Mouse (Mus musculus): ENCODE measurements around the gene Dennd4a. TPM values are rescaled to one million over a fixed set of nuclear protein-coding genes. Genes with fewer than 3 reads are reported as not detected.

Gene Dennd4a
- total RNA-seq, 2 experiments from 2014 or later, result 1.6 to 2.5 TPM

DNA sequence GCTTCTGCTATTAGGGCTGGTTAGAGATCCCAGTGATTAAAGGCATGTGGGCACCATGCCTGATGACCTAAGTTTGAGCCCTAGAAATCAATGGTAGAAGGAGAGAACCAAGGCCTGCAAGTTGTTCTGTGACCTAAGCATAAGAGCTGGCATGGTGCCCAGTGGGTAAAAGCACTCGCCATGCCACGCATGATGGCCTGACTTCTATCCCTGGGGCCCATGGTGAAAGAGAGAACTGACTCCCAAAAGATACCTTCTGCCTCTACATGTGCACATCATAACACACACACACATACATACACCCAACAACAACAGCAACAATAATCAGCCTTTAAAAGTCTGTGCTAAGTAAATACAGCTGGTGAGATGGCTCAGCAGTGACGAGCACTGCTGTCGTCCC, 102.3 kb downstream of the Dennd4a start:
- DNase-seq (ENCODE audit: low spot score), result no peak

DNA sequence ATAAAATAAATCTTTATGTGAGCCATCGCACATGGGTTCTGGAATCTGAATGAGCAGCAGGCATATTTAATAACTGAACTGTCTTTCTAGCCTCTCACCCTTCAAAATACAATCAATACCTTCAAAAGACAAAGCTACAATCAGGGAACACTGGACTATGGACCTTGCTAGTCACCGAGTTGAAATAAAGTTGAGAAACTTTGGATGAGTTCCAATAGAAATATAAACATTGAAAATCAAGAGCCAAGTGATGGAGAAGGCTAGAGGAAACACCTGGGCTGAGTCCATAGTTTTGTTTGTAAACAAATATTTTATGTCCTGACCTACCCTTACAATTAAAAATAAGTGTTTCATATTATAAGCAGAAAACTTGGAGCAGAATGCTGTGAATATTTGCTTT, 102.8 kb downstream of the Dennd4a start:
- no peak for DNase-seq (ENCODE audit: low spot score)

DNA sequence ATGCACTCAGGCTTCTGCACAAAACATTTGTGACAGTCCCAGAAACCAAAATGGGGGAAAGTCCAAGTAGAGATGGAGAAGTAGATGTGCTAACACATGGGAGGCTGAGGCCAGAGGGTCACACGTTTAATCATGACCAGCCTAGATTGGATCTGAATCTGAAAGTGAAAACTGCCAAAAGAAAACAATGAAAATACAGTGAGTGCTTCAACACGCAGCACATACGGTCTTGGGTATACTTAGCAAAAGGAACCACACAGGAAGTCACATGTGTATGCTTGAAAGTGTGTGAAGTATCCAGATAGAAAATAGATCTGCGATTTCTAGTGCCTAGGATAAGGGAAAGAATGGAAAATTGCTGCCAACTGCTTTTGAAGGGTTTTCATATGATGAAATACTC, 103.5 kb downstream of the Dennd4a start:
- DNase-seq (ENCODE audit: low spot score), result no peak

DNA sequence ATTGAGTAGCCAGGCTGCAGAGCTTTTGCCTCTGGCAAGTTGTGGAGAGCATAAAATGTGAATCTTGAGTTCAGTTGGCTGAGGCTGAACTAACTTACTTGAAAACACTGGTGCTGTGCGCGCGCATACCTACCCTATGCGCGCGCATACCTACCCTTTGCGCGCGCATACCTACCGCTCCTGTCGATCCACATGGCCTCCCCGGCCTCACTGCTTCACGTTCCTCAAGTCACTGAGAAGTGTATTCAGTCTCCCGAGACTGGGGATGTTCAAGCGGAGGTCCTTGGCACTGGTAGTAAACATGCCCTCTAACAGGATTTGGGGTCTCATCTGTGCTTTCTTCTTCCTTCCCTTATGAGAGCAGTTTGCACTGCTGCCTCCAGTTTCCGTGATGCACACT, 107.4 kb downstream of the Dennd4a start:
- DNase-seq (ENCODE audit: low spot score), result no peak

DNA sequence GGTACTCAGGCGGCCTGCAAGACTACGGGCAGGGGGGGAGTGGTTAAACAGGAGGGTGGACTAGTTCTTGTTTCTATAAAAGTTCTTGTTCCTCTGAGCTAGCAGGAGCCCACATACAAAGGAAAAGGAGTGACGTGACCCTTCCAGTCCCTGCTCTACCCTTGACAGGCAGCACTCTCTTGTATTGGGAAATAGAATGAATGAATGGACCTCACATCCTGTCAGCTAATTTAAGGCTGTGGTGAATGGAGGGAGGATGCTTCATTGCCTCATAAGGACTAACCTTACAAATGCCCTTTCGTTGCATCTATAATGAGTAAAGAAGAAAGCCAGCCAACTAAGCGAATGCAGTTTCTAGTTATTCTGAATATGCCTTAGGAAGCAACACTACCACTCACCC, 114.6 kb downstream of the Dennd4a start:
- DNase-seq (ENCODE audit: low spot score), result no peak

DNA sequence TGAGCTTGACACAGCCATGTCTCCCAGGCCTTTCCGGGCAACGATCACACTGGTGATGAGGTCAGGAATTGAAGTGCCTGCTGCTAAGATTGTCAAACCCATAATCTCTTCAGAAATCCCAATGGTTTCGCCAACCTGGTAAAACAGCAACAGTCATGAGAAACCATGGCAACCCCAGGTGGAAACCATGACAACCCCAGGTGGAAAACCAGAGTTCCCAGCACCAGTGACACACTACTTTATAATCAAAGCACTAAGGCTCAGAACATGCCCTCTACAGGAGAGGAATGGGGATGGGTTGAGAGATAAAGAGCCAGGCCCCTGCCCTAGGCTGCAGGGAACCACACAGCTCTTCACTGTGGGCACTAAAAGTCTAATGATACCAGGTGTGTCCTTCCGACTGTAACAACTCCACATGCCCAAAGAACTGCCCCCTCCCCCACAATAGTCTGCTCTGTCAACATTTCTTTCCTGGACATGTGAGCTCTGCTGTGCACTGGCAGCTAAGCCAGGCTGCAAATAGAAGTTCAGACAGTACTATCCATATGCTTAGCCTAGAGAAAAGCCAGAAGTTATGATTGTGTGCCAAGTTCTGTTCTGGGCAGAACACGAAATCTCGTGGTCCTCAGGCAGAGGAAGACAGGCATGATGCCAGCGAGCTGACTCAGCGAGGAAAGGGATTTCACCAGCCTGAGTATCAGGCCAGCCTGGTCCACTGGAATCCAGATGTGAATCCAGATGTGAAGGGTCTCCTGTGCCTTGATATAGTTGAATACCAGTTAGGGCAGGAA, 115.3 kb downstream of the Dennd4a start:
- DNase-seq (ENCODE audit: low spot score), result peak; percentile 30

DNA sequence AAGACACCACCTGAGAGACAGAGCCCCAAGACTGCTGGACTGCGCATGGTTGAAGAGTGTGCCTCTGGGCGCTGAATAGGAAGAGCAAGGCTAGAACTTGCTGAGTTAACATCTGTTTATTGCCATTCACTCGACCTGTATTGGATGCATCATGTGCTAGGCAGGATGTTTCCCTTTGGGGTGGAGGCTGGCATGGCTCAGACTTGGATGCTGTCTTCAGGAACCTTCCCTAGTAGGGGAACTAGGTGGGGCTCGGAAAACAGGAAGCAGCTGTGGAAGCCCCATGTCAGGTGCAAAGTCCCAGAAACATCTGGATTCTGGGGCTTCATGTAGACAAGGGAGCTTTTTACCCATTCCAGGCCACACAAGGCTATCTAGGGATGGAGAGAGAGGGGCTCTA, 119.1 kb downstream of the Dennd4a start:
- DNase-seq (ENCODE audit: low spot score), result no peak

DNA sequence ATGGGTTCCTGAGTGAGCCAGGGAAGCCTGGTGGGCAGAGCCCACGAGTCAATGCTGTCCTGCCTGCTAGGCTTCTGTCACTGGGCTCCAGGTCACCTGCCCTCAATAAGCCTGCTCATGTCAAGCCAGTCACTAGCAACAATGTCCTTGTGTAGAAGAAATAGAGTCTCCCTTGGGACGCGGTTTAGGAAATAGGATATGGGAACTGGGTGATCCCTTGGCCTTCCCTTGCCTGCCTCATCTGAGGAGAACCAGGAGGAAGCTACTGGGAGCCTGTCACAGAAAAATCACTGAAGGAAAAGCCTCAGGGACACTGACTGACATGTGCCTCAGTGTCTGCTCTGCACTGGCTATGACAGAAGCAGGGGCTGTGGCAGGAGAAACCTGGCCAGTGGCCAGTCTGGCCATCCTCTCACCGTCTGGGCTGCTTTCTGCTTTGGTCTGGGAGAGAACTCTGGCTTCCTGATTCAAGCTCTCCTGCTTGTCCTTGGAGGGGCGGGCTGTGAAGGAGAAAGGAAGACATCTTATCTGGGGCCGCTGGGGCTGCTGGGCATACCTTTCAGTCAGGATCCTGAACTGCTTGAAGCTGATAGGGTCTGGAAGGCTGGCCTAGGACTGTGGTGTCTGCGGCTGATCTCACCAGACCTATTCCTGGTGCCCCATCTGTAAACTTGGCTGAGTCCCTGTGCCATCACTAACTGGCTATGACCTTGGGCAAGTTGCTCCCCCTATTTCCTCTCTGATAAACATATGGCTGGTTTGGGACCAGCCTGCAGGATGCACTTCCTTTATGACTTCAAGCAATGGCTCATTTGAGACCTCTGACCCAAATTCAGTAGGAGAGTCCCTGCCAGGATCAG, 120.8 kb downstream of the Dennd4a start:
- no peak for DNase-seq (ENCODE audit: low spot score)

DNA sequence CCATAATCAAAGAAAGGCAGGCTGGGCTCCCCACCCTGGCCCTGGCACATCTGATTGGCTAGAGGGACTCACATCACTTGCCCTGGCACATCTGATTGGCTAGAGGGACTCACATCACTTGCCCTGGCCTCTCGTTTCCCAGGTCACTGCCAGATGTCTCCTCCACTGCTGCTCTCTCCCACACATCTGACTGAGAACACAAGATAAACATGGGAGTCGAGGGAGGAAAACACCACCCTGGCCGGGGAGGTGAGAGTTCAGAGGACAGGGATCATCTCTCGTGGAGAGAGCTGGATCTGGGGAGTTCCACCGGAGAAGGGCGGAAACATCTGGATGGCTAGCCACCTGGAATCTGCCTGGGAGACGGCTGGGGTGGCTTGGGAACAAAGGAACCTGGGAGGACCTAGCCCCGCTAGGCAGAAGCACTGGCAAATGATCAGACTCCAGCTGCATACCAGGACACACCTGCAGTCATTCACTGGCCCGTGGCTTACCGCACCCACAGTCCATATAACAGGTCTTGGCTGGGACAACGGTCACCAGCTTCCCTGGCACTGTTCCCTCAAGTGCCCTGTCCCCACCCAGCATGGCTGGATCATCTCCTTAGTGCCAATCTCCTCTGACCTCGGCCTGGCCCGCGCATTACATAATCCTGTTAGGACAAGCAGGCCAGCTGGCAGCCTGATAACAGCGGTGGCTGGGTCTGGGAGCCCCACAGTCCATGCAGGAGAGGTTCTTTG, 123.0 kb downstream of the Dennd4a start:
- DNase-seq (ENCODE audit: low spot score), result peak; percentile 17

DNA sequence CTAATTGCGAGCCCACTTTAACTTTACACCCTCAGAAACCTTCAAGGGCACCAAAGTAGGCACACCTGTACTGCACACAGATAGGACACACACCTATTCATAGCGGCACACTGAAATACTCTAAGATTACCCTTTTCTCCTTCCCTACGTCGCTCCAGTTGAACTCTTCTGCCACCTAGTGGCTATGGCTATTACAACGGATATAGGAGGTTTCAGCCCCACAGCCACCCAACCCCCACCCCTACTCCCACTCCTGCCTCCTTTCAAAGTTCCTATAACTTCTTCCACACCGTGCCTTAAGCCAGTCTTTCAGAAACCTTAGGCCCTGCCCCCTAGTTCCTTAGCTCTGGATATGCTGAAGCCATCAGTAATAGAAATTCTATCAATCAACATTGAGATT, 125.4 kb downstream of the Dennd4a start:
- DNase-seq (ENCODE audit: low spot score), result peak; percentile 72

DNA sequence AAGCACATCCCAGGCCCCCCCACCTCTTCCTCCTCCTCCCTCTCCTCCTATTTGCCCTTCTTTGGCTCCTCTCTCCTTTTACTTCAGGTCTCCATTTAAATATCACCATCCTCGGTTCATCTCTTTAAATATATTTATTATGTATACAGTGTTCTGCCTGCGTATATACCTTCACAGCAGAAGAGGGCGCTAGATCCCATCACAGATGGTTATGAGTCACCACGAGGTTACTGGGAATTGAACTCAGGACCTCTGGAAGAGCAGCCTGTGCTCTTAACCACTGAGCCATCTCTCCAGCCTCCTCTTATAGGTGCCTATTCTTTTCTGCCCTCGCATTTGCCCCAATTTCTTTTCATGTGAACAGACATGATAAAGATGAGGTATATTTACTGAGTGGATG, 126.4 kb downstream of the Dennd4a start:
- no peak for DNase-seq (ENCODE audit: low spot score)

DNA sequence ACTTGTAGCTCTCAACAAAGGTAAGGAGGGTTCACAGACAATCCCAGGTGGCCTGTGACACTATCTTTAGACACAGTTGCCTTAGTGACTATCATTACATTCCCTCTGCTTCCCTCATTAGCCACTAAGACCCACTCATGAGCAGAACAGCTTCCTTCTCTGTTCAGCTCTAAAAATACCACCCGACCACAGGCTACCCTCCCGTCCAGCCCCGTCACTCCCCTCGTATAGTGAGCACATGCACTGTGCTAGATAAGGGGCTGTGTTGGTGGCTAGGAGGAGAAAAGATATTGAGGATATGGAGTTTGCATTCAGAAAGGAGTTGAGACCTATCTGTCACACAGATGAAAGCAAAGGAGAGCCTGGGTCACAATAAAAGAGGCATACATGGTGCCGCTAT, 127.4 kb downstream of the Dennd4a start:
- DNase-seq (ENCODE audit: low spot score), result no peak

DNA sequence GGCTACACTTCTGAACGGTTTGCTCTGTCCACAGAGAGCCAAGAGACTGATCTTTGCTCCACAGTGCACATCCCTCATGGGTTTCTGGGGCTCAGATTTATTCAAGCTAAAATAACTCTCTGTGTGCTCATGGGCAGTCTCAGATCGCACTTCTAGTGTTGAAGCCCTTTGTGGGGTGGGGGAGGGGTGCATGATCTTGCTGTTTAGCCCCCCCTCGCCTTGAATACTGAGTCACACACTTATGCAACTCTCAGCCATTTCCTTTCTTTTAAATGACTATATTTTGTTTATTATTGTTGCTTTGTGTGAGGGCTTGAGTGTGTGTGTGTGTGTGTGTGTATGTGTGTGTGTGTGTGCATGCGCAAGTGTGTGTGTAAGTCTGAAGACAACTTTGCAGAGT, 128.1 kb downstream of the Dennd4a start:
- DNase-seq (ENCODE audit: low spot score), result no peak

DNA sequence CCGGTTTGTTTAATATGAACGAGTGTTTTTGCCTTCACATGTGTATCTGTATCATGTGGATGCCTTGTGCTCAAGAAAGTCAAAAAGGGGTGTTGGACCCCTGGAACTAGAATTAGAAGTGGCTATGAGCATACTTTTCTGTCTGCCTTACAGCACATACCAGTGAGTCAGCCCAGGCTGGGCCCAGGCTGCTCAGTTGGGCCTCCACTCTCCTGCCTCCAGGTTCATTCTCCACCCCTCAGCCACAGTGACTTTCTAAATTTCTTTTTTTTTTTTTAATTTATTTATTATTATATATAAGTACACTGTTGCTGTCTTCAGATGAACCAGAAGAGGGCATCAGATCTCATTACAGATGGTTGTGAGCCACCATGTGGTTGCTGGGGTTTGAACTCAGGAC, 128.7 kb downstream of the Dennd4a start:
- no peak for DNase-seq (ENCODE audit: low spot score)

DNA sequence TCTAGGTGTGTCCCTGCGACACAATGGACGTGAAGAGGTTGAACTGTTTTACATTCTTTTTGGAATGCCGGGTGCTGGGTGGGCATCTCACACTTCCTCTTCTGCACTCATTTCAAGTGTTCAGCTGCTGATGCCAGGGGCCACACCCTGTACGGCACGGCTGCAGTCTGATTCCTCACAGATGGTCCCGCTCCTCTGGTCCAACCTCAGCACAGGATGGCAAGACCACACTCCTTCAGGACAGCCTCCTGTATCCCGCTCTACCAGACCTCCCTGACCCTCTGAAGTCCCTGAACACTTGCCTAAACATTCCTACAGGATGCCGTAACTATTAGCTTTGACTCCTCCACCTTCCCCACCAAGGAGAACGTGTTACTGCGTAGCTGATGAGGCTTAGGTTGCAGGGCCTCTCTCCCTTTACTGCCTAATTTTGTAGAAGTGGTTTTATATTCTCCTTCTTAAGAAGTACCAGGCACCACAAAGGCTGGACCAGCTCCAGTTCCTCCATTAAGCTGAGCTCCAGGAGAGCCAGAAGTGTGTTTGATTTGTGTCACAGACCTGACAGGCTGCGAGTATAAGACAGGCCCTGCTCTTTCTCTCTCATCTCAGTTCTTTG, 129.7 kb downstream of the Dennd4a start:
- DNase-seq (ENCODE audit: low spot score), result no peak

DNA sequence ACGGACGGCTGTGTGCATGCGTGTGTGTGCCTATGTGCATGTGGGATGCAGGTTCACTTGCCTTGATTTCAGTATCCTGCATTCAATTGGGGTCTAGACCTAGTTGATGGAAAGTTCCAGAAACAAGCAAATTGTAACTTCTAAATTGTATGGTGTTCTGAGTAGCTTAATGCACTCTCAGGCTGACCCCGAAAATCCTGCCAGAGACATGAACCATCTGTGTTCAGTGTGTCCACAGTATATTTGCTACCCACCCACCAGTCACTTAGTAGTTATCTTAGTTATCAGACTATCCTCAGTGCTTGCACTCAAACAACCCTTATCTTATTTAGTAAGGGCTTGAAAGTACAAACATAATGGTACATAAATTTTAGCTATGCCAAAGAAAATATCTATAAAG, 130.5 kb downstream of the Dennd4a start:
- no peak for DNase-seq (ENCODE audit: low spot score)

DNA sequence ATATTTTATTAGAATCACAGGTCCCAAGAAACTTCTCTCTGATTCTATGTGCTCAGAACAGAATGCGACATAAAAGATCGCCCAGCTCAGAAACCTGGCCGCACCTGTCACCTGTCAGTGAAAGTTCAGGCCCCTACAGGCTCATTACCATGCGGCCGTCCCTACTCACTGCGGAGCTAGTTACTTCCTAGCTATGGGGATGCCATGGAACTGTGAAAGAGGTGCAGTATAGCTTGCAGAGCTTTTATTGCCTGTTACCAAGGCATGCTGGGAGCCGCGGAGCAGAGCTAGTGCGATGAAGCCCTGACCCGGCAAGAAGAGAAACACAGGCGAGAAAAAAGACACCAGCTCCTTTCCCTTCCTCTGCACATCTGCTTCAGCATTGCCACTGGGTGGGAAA, 132.9 kb downstream of the Dennd4a start:
- DNase-seq (ENCODE audit: low spot score), result no peak

DNA sequence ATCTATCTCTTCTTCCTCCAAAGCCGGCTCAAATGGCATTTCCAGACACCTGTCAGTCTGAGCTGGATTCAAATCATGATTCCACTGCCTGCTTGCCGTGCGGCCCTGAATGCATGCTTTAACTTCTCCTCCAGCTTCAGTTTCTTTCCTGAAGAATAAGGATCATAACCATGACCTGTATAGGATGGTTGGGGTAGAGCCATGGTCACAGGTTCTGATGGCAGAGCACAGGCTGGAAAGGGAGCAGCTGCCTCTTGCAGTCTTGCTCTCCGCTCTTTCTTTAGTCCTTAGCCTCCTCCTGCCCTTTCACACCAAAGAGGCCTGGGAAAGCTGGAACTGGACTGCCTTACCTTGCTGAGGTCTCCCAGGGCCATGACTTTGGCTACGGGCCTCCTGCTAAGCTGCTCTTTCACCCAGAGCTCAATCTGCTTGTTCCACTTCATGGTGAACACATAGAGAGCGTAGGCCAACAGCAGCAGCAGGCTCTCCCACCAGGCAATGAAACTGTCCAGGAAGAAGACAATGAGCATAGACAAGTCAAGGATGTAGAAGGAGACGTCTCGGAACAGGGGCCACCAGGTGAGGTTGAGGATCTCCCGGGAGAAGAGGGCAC, 136.4 kb downstream of the Dennd4a start:
- no peak for DNase-seq (ENCODE audit: low spot score)

DNA sequence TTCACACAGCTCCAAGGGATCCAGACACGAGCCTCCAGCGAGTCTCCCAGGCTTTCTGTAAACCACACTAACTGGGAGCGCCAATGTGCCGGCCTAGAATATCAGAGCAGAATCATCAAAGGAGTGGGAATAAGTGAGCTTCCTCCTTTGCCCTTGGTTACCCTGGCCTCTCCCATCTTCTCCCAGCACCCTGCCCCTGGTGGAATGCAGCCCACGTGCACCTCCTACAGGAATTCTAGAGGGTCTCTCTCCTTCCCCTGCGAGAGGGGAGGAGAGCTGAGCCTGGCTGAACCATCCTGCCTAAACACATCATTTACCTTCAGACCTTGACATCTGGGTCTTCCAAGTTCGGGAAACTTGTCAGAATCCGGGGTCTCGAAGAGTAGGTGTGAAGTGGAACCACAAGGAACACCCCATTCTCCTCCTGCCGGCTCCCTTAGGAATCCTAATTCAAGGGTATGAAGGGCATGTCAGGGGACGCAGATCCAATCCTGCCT, 140.1 kb downstream of the Dennd4a start, which contains the start of gene Slc24a1:
Gene Slc24a1 (minus strand): TSS at position 447 of the 497 bp plus-strand sequence.
- no peak for DNase-seq (ENCODE audit: low spot score)

DNA sequence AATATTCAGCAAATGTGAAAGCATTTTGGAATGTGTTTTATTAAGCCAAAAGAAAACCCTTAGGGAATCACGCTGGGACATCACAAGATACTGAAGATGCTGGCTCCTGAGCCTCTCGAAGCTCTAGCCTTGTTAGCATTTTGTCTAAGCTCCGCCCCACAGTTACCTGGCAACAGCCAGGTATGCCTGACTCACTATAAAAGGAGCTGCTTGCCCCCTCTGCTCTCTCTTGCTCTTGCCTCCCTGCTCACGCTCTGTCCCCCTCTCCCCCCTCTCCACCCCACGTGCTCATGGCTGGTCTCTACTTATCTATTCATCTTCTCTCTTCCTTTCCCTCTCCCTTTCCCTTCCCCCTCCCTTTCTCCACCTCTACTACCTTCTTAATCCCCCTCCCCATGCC, 140.9 kb downstream of the Dennd4a start:
- no peak for DNase-seq (ENCODE audit: low spot score)

DNA sequence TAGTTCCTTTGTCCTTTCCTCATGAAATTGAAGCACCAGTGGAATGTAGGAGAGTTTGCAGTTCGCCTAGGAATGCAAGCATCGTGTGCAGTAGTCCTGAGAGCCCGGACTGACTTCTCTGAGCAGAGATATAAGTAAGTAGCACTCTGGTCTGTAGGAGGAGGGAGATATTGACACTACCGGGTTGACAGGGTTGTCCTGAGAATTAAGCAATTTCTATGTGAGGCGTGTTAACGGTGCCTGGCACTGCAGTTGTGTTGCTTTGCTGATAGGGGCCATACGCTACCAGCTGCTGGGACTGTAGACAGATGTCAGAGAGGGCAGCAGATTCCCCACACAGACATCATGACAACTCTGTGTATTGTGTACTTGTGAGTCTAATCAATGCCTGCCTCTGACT, 142.1 kb downstream of the Dennd4a start:
- DNase-seq (ENCODE audit: low spot score), result no peak
